Mouse (Mus musculus) cortical plate, adult 2 months (tissue): Measurements from ENCODE around the gene Mff.

Experiments
- CTCF ChIP-seq: fragments of 200-500 bp; IDR thresholded peaks from 2 replicates; pipeline ENCODE4 v1.5.1; 2011; ENCODE audit warnings: mild to moderate bottlenecking, control low read depth, low read length; ENCODE audit not compliant: insufficient read depth; ENCODE audit errors: extremely low read depth
- POLR2A ChIP-seq: fragments of 200-500 bp; IDR thresholded peaks from 2 replicates; pipeline ENCODE4 v1.6.1; 2011; ENCODE audit warnings: mild to moderate bottlenecking, low read length, control low read depth; ENCODE audit not compliant: insufficient read depth; ENCODE audit errors: extremely low read depth

DNA sequence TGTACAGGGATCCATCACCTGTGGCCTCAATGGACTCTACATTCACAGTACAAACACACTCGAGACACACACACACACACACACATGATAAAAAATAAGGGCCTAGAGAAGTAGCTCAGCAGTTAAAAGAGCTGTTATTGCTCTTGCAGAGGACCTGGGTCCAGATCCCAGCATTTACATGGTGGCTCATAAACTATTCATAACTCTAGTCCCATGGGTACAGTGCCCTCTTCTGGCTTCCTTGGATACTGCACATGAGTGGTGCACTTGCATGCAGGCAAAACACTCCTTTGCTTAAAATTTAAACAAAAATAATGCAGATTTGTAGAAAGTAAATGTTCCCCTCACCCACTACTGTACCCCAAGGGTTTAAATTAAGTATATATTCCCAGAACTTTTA lies 34.8 kb downstream of the Mff start:
- TF ChIP-seq POLR2A: no peak
- TF ChIP-seq CTCF: no peak
